Mouse (Mus musculus): Measurements from ENCODE around the gene Rnf2. TPM values are rescaled to one million over a fixed set of nuclear protein-coding genes. Genes with fewer than 3 reads are reported as not detected.
A peak's percentile ranks its signal among the peaks of the same experiment; 100 is the strongest.

Gene Rnf2
- polyA plus RNA-seq, 1 experiment from 2014 or later, result 41.9 TPM

DNA sequence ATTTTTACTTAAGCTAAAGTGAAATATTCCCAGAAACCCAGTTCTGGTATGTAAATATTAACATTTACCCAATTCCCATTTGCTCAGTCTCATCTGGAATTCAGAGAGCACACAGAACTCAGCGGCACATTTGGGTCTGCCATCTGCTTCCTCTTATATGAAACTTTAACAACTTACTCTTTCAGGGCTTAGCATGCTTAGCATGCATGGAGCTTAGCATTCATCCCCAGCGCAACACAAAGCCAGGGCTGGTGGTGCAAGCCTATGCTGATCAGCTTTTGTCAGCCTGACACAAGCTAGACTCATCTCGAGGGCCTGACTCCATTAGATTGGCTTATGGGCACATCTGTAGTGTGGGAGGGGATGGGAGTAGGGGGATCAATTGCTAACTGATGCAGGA lies 25.9 kb upstream of the Rnf2 start:
- WGBS, result 72% methylated on average over 3 of the region's 3 CpGs
- Histone ChIP-seq H3K9ac (replicated peaks; ENCODE audit: low read depth) (no peak overlapping the region), H3K27me3 (replicated peaks; ENCODE audit: insufficient read depth, low read length) (no peaks in the 10 kb centered on the region), H3K4me2 (replicated peaks; ENCODE audit: low read depth, low read length) (no peak overlapping the region), H3K9me3 (ENCODE audit: low read length) (no peaks in the 10 kb centered on the region), H3K4me3 (ENCODE audit: low read depth, low read length) (no peak overlapping the region), H3K4me1 (ENCODE audit: insufficient read depth, low read depth, low read length) (no peaks in the 10 kb centered on the region), H3K27ac (ENCODE audit: low read length) (no peak overlapping the region), H3K36me3 (ENCODE audit: insufficient read depth, low read length) (no peaks in the 10 kb centered on the region)
- ATAC-seq, result no peak
- DNase-seq (ENCODE audit: low spot score), result no peak
- TF ChIP-seq CTCF (IDR thresholded peaks at IDR 0.05) (no peak), EP300 (IDR thresholded peaks at IDR 0.05) (no peak)

DNA sequence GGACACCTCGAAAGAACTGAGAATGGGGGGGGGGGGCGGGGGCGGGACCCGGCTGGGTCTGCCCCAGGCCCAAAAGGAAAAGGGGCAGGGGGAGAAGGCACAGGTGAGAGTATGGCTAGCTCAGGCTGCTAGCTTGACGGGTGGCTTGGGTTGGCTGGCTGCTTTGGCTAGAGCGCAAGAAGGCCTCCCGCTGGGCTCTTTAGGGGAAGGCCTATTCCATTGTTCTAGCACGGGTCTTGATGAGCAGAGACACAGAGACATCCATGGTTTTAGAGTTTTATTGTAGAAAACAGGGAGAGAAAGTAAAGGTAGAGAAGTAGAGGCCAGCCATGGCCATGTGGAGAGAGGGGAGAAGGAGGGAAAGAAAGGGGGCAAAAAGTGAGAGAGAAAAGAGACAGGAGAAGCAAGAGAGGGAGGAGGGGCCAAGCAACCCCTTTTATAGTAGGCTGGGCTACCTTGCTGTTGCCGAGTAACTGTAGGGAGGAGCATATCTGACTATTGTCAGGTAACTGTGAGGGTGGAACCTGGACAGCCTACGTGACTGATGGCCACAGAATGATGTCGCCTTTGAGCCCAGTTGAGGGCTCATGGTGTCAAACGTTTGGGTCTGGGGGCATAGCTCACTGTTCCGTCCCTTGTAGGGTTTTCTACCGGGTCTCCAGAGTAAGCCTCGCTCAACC lies 17.0 kb upstream of the Rnf2 start:
- TF ChIP-seq EP300 (IDR thresholded peaks at IDR 0.05), result no peak
- TF ChIP-seq CTCF (IDR thresholded peaks at IDR 0.05), result no peak
- whole genome bisulfite sequencing, result 80% methylated on average over 15 of the region's 15 CpGs
- Histone ChIP-seq H3K4me3 (ENCODE audit: low read depth, low read length) (no peak overlapping the region), H3K9ac (replicated peaks; ENCODE audit: low read depth) (no peak overlapping the region), H3K4me1 (ENCODE audit: insufficient read depth, low read depth, low read length) (no peaks in the 10 kb centered on the region), H3K36me3 (ENCODE audit: insufficient read depth, low read length) (no peaks in the 10 kb centered on the region), H3K27me3 (replicated peaks; ENCODE audit: insufficient read depth, low read length) (no peaks in the 10 kb centered on the region), H3K9me3 (ENCODE audit: low read length) (no peaks in the 10 kb centered on the region), H3K4me2 (replicated peaks; ENCODE audit: low read depth, low read length) (no peak overlapping the region), H3K27ac (ENCODE audit: low read length) (no peak overlapping the region)
- ATAC-seq (no peak), DNase-seq (ENCODE audit: low spot score) (no peak)

DNA sequence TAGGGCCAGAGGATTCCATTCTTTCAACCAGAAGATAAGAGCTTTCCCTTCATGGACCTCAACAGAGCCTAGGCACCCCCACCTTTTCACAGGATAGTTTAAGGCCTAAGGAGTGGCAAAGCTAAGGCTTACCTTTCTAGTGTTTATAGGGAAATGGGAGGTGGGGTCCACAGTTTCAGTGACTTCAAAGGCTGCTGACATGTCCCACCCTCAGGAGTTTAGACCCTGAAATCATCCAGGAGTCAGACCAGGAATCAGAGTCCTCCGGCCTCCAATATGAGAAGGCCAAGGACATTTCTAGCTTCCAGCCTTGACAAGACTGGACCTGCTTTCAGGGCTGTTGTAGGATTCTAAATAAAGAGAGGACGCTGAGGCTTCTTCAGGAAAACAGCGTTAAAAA lies 16.1 kb upstream of the Rnf2 start:
- no peaks in the 10 kb centered on the region for H3K36me3 ChIP-seq (ENCODE audit: insufficient read depth, low read length)
- H3K27ac ChIP-seq (ENCODE audit: low read length), result no peak overlapping the region
- no peak overlapping the region for H3K9ac ChIP-seq (replicated peaks; ENCODE audit: low read depth)
- no peaks in the 10 kb centered on the region for H3K4me1 ChIP-seq (ENCODE audit: insufficient read depth, low read depth, low read length)
- H3K9me3 ChIP-seq (ENCODE audit: low read length), result no peaks in the 10 kb centered on the region
- no peak overlapping the region for H3K4me3 ChIP-seq (ENCODE audit: low read depth, low read length)
- no peaks in the 10 kb centered on the region for H3K27me3 ChIP-seq (replicated peaks; ENCODE audit: insufficient read depth, low read length)
- 96% methylated on average over 3 of the region's 3 CpGs for WGBS
- no peak overlapping the region for H3K4me2 ChIP-seq (replicated peaks; ENCODE audit: low read depth, low read length)
- ATAC-seq, result no peak
- no peak for TF ChIP-seq CTCF (IDR thresholded peaks at IDR 0.05)
- TF ChIP-seq EP300 (IDR thresholded peaks at IDR 0.05), result no peak
- no peak for DNase-seq (ENCODE audit: low spot score)

DNA sequence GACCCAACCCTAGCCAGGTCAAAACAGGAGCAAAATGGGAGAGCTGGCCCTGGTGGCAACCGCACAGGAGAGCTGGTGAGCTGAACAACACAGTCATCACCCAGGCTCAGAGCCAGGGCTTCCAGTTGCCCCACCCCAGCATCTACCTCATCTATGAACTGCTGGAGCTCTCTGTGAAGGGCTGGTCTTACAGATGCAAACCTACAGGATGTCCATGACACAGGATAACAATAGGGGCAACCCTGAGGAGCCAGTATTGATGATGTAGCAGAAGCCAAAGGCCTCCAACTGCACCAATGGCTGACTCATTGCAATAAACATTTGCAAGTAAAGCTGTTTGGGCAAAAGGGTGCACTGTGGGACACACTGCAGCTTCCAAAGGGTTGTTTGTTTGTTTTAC lies 15.0 kb upstream of the Rnf2 start:
- no peak for ATAC-seq
- H3K4me1 ChIP-seq (ENCODE audit: insufficient read depth, low read depth, low read length), result peaks cover 3% of the 10 kb centered on the region; the same call in 1 of the 2 replicates
- TF ChIP-seq EP300 (IDR thresholded peaks at IDR 0.05), result no peak
- no peak for TF ChIP-seq CTCF (IDR thresholded peaks at IDR 0.05)
- no peak overlapping the region for H3K9ac ChIP-seq (replicated peaks; ENCODE audit: low read depth)
- no peaks in the 10 kb centered on the region for H3K27me3 ChIP-seq (replicated peaks; ENCODE audit: insufficient read depth, low read length)
- no peak overlapping the region for H3K4me3 ChIP-seq (ENCODE audit: low read depth, low read length)
- H3K9me3 ChIP-seq (ENCODE audit: low read length), result no peaks in the 10 kb centered on the region
- no peaks in the 10 kb centered on the region for H3K36me3 ChIP-seq (ENCODE audit: insufficient read depth, low read length)
- no peak for DNase-seq (ENCODE audit: low spot score)
- H3K4me2 ChIP-seq (replicated peaks; ENCODE audit: low read depth, low read length), result no peak overlapping the region
- H3K27ac ChIP-seq (ENCODE audit: low read length), result no peak overlapping the region
- 70% methylated on average over 1 of the region's 1 CpGs for WGBS

DNA sequence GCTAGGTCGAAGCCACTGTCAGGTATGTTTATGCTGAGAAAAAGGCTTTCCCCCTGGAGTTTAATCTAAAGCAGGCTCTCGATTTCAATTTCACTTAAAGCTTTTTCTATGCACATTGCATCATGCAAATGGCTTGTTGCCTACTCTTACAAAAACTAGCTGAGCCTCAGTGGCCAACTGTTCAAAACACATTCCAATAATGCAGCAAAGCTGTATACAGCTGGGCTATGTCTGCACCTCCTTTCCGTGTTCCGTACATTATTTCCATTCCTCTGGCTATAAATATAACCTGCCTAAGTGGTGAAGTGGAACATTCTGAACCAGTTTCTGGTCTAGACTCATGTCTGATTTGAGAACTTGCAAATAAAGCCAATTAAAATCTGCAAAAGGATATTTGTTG lies 13.4 kb upstream of the Rnf2 start:
- no peaks in the 10 kb centered on the region for H3K36me3 ChIP-seq (ENCODE audit: insufficient read depth, low read length)
- no peak overlapping the region for H3K9ac ChIP-seq (replicated peaks; ENCODE audit: low read depth)
- no peak overlapping the region for H3K4me2 ChIP-seq (replicated peaks; ENCODE audit: low read depth, low read length)
- H3K4me1 ChIP-seq (ENCODE audit: insufficient read depth, low read depth, low read length), result peaks cover 3% of the 10 kb centered on the region; the same call in 1 of the 2 replicates
- DNase-seq (ENCODE audit: low spot score), result peak; percentile 84
- no peaks in the 10 kb centered on the region for H3K27me3 ChIP-seq (replicated peaks; ENCODE audit: insufficient read depth, low read length)
- whole genome bisulfite sequencing, result 57% methylated on average over 4 of the region's 4 CpGs
- peak; percentile 85 for ATAC-seq
- H3K4me3 ChIP-seq (ENCODE audit: low read depth, low read length), result no peak overlapping the region
- H3K27ac ChIP-seq (ENCODE audit: low read length), result peak overlapping the region; percentile 76; the same call in 1 of the 2 replicates
- H3K9me3 ChIP-seq (ENCODE audit: low read length), result no peaks in the 10 kb centered on the region
- TF ChIP-seq CTCF (IDR thresholded peaks at IDR 0.05), result no peak
- TF ChIP-seq EP300 (IDR thresholded peaks at IDR 0.05), result peak; percentile 83

DNA sequence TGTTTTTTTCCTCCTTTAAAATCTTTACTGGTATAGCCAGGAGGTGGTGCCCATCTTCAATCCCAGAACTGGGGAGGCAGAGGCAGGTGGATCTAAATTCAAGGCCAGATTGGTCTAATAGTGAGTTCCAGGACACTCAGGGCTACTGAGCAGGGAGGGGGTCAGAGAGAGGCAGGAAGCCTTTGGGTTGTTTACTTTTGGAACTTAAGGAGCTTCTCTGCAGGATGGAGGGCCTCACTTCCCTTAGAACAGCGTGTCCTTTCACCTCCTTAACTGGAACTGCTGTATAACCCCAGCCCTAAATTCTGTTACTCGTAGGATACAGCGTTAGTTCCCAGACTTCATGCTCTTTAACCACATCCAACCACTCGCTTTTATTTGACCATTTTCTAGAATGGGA lies 10.1 kb upstream of the Rnf2 start:
- DNase-seq (ENCODE audit: low spot score), result peak; percentile 70
- Histone ChIP-seq H3K4me1 (ENCODE audit: insufficient read depth, low read depth, low read length) (peaks cover 3% of the 10 kb centered on the region; the same call in 1 of the 2 replicates), H3K27ac (ENCODE audit: low read length) (peak overlapping the region; percentile 62), H3K9me3 (ENCODE audit: low read length) (no peaks in the 10 kb centered on the region), H3K36me3 (ENCODE audit: insufficient read depth, low read length) (no peaks in the 10 kb centered on the region), H3K27me3 (replicated peaks; ENCODE audit: insufficient read depth, low read length) (no peaks in the 10 kb centered on the region), H3K9ac (replicated peaks; ENCODE audit: low read depth) (no peak overlapping the region), H3K4me3 (ENCODE audit: low read depth, low read length) (no peak overlapping the region), H3K4me2 (replicated peaks; ENCODE audit: low read depth, low read length) (0 out of 2 replicates have a peak overlapping the region, but pooled peaks have one; percentile 5)
- peak; percentile 71 for ATAC-seq
- 14% methylated on average over 4 of the region's 4 CpGs for WGBS
- TF ChIP-seq EP300 (IDR thresholded peaks at IDR 0.05), result peak; percentile 87
- TF ChIP-seq CTCF (IDR thresholded peaks at IDR 0.05), result no peak

Measured in lung, postnatal 0 days (tissue).